Mouse (Mus musculus) WW6 (cell line): ENCODE data around the gene Tvp23b.
A peak's percentile ranks its signal among the peaks of the same experiment; 100 is the strongest.

Experiments
- DNase-seq: peaks from one replicate; pipeline ENCODE4 v3.0.0-alpha.2; 2013; ENCODE audit warnings: low read depth, low spot score

The Tvp23b gene

GRCm38 (mm10) chr11:62879220-62880048 lies at the start of gene Tvp23b:
Tvp23b (plus strand) TSS chr11:62879455.
- DNase-seq = peak; percentile 99

GRCm38 (mm10) chr11:62830387-62830786 lies 48.9 kb upstream of the Tvp23b start:
- no peak for DNase-seq

GRCm38 (mm10) chr11:62831906-62832305 lies 47.3 kb upstream of the Tvp23b start:
- no peak for DNase-seq

- DNase-seq = no peak
These were observed 34.7 kb upstream of the Tvp23b start for GRCm38 (mm10) chr11:62844562-62844961.

- peak; percentile 74 for DNase-seq
These were observed 33.5 kb upstream of the Tvp23b start for GRCm38 (mm10) chr11:62845730-62846129.

GRCm38 (mm10) chr11:62846961-62847654 lies 32.1 kb upstream of the Tvp23b start, which contains the start of gene Fbxw10:
Fbxw10 (plus strand) TSS chr11:62847069.
- no peak for DNase-seq

GRCm38 (mm10) chr11:62847655-62848191 lies 31.5 kb upstream of the Tvp23b start:
- no peak for DNase-seq

- no peak for DNase-seq
These were observed 31.0 kb upstream of the Tvp23b start for GRCm38 (mm10) chr11:62848301-62848700.

- no peak for DNase-seq
These were observed 28.1 kb upstream of the Tvp23b start for GRCm38 (mm10) chr11:62851199-62851598.

- no peak for DNase-seq
These were observed 25.9 kb upstream of the Tvp23b start for GRCm38 (mm10) chr11:62853334-62853733.

GRCm38 (mm10) chr11:62865562-62865961 lies 13.7 kb upstream of the Tvp23b start:
- no peak for DNase-seq

- DNase-seq = no peak
These were observed 12.6 kb upstream of the Tvp23b start for GRCm38 (mm10) chr11:62866685-62867084.

GRCm38 (mm10) chr11:62869201-62869600 lies 10.1 kb upstream of the Tvp23b start:
- DNase-seq = no peak

- no peak for DNase-seq
These were observed 9.4 kb upstream of the Tvp23b start for GRCm38 (mm10) chr11:62869715-62870371.

GRCm38 (mm10) chr11:62873479-62873878 lies 5.8 kb upstream of the Tvp23b start:
- no peak for DNase-seq

GRCm38 (mm10) chr11:62875696-62876095 lies 3.6 kb upstream of the Tvp23b start:
- DNase-seq = peak; percentile 33

- DNase-seq = no peak
These were observed 2.8 kb upstream of the Tvp23b start for GRCm38 (mm10) chr11:62876445-62876844.

GRCm38 (mm10) chr11:62877391-62877790 lies 1.9 kb upstream of the Tvp23b start:
- no peak for DNase-seq

GRCm38 (mm10) chr11:62878728-62879127 lies 527 bp upstream of the Tvp23b start:
- DNase-seq = no peak

GRCm38 (mm10) chr11:62883407-62883806 lies 4.2 kb downstream of the Tvp23b start:
- no peak for DNase-seq

GRCm38 (mm10) chr11:62885323-62885722 lies 6.1 kb downstream of the Tvp23b start:
- DNase-seq = no peak

GRCm38 (mm10) chr11:62890796-62891195 lies 11.5 kb downstream of the Tvp23b start:
- DNase-seq = no peak
